Mouse (Mus musculus) myocyte (in vitro differentiated cells): Measurements from ENCODE around the gene Ino80. TPM values are rescaled to one million over a fixed set of nuclear protein-coding genes. Genes with fewer than 3 reads are reported as not detected.

Experiments used
- H3K27me3 ChIP-seq: one replicate; pipeline ENCODE4 v1.6.1; 2011; ENCODE audit not compliant: control insufficient read depth, insufficient read depth, insufficient read length
- H3K36me3 ChIP-seq: one replicate; pipeline ENCODE4 v1.6.1; 2011; ENCODE audit not compliant: control insufficient read depth, insufficient read depth
- H3K4me2 ChIP-seq: one replicate; pipeline ENCODE4 v1.6.1; 2011; ENCODE audit warnings: low read depth, control low read depth
- H3K4me3 ChIP-seq: one replicate; pipeline ENCODE4 v1.5.1; 2011; ENCODE audit warnings: mild to moderate bottlenecking, control low read depth, moderate library complexity
- H3K79me2 ChIP-seq: one replicate; pipeline ENCODE4 v1.6.1; 2011; ENCODE audit not compliant: control insufficient read depth, insufficient read depth
- H3ac ChIP-seq: one replicate; pipeline ENCODE4 v1.6.1; 2011; ENCODE audit not compliant: control insufficient read depth, insufficient read length
- CEBPB ChIP-seq: IDR thresholded peaks from 2 replicates; pipeline ENCODE4 v1.6.1; 2011; ENCODE audit warnings: mild to moderate bottlenecking, moderate library complexity; ENCODE audit not compliant: poor library complexity, insufficient read depth, severe bottlenecking
- E2F4 ChIP-seq: IDR thresholded peaks from one replicate; pipeline ENCODE4 v1.6.1; 2011; ENCODE audit warnings: mild to moderate bottlenecking, control low read depth, moderate library complexity; ENCODE audit not compliant: insufficient read depth
- MAX ChIP-seq: IDR thresholded peaks from one replicate; pipeline ENCODE4 v1.6.1; 2011; ENCODE audit warnings: low read depth, mild to moderate bottlenecking, control low read depth
- MYOD1 ChIP-seq, 3 experiments: IDR thresholded peaks; one replicate each; pipeline ENCODE4 v1.6.1; 2011; ENCODE audit warnings: control low read depth in 2 of 3, low read depth in 2 of 3, mild to moderate bottlenecking in 2 of 3, moderate library complexity in 1 of 3; ENCODE audit not compliant: insufficient read length in 2 of 3, control insufficient read depth in 1 of 3
- MYOG ChIP-seq, 3 experiments: IDR thresholded peaks; one replicate each; pipeline ENCODE4 v1.6.1; 2011; ENCODE audit warnings: control low read depth in 2 of 3, low read depth in 2 of 3, mild to moderate bottlenecking in 2 of 3; ENCODE audit not compliant: insufficient read length in 2 of 3, control insufficient read depth in 1 of 3, insufficient read depth in 1 of 3
- POLR2A ChIP-seq: IDR thresholded peaks from one replicate; pipeline ENCODE4 v1.6.1; 2011; ENCODE audit warnings: low read depth, mild to moderate bottlenecking, control low read depth, moderate library complexity; ENCODE audit not compliant: insufficient read length
- POLR2AphosphoS2 ChIP-seq: IDR thresholded peaks from one replicate; pipeline ENCODE4 v1.6.1; 2011; ENCODE audit warnings: low read depth, control low read depth; ENCODE audit not compliant: insufficient read length
- SRF ChIP-seq: IDR thresholded peaks from one replicate; pipeline ENCODE4 v1.6.1; 2011; ENCODE audit warnings: low read depth; ENCODE audit not compliant: control insufficient read depth, insufficient read length
- TCF12 ChIP-seq: IDR thresholded peaks from one replicate; pipeline ENCODE4 v1.6.1; 2011; ENCODE audit warnings: mild to moderate bottlenecking, control low read depth; ENCODE audit not compliant: poor library complexity, insufficient read depth, severe bottlenecking
- TCF3 ChIP-seq: IDR thresholded peaks from one replicate; pipeline ENCODE4 v1.6.1; 2011; ENCODE audit warnings: low read depth, control low read depth; ENCODE audit not compliant: insufficient read length
- USF1 ChIP-seq: IDR thresholded peaks from one replicate; pipeline ENCODE4 v1.6.1; 2011; ENCODE audit warnings: low read depth, mild to moderate bottlenecking, control low read depth, moderate library complexity
- polyA plus RNA-seq: library from polyadenylated mRNA; unstranded; fragments of >200 nt; fragmentation: generic; extraction: Trizol; gene quantifications from one replicate; pipeline ENCODE4 v1.2.1, GENCODE M21; 2012; ENCODE audit warnings: missing spikeins

Ino80 gene
- polyA plus RNA-seq, 1 experiment: 7.3 TPM

DNA sequence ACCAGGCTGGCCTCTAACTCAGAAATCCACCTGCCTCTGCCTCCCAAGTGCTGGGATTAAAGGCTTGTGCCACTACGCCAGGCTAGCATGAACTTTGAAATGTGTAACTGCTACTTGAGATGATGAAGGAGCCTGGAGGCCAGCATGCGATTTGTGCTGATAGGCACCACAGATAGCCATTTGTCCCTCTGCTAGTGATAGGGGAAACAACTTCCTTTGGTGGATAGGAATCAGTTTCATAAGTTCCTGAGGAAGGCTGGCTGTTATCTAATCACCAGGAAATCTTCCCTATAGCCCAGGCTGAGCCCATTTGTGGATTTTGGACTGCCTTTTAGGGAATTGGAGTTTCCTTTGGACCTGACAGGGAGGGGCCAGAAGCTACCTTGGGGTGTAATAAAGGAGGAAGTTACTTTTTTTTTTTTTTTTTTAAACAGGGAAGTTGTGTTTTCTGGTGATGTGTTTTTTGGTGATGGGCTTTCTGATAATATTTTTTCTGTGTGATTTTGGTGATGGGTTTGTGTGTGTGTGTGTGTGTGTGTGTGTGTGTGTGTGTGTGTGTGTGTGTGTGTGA is 117.7 kb downstream of the Ino80 start:
- Histone ChIP-seq H3K4me2 (no peak overlapping the region), H3K27me3 (no peaks in the 10 kb centered on the region), H3K36me3 (peaks cover 1% of the 10 kb centered on the region), H3K79me2 (no peaks in the 10 kb centered on the region), H3K4me3 (no peak overlapping the region), H3ac (no peak overlapping the region)
- TF ChIP-seq TCF3: no peak
- TF ChIP-seq SRF: no peak
- no peak for TF ChIP-seq POLR2A

- Histone ChIP-seq H3K4me2 (no peak overlapping the region), H3K36me3 (peaks cover 17% of the 10 kb centered on the region), H3K79me2 (peaks cover 10% of the 10 kb centered on the region), H3K4me3 (no peak overlapping the region), H3K27me3 (no peaks in the 10 kb centered on the region), H3ac (no peak overlapping the region)
- TF ChIP-seq POLR2AphosphoS2 (peak; percentile 92), SRF (no peak), POLR2A (peak; percentile 16)
These were observed 119.2 kb downstream of the Ino80 start for GRCm38 (mm10) chr2:119358249-119358648.

- Histone ChIP-seq H3K36me3 (peaks cover 30% of the 10 kb centered on the region), H3K4me2 (no peak overlapping the region), H3K79me2 (peaks cover 25% of the 10 kb centered on the region), H3ac (no peak overlapping the region), H3K27me3 (no peaks in the 10 kb centered on the region), H3K4me3 (no peak overlapping the region)
- TF ChIP-seq POLR2A (peak; percentile 51), TCF12 (no peak), POLR2AphosphoS2 (peak; percentile 39)
These were observed 120.7 kb downstream of the Ino80 start for GRCm38 (mm10) chr2:119356805-119357204.

DNA sequence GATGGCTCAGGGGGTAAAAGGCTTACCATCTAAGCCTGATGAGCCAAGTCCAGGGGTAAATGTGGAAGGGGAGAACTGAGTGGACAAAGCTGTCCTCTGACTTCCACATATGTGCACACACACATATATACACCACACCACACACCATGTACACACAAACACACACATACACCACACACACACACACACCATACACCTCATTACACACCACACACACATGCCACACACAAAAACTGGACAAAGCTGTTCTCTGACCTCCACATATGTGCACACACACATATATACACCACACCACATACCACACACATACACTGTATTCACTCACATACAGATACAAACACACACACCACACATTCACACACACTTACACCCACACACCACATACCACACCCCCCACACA is 121.2 kb downstream of the Ino80 start:
- TF ChIP-seq POLR2AphosphoS2 (peak; percentile 96), CEBPB (no peak), POLR2A (peak; percentile 54)
- Histone ChIP-seq H3K79me2 (peaks cover 30% of the 10 kb centered on the region), H3K36me3 (peaks cover 30% of the 10 kb centered on the region), H3K27me3 (no peaks in the 10 kb centered on the region), H3K4me3 (no peak overlapping the region), H3K4me2 (no peak overlapping the region), H3ac (no peak overlapping the region)

- Histone ChIP-seq H3ac (no peak overlapping the region), H3K4me2 (no peak overlapping the region), H3K79me2 (peaks cover 32% of the 10 kb centered on the region), H3K27me3 (no peaks in the 10 kb centered on the region), H3K36me3 (peaks cover 30% of the 10 kb centered on the region), H3K4me3 (peak overlapping the region; percentile 99)
- TF ChIP-seq CEBPB (no peak), MYOG (IDR thresholded peaks at IDR 0.05; ENCODE audit: control insufficient read depth in 1 of 3, insufficient read depth in 1 of 3, insufficient read length in 2 of 3, low read depth in 2 of 3) (peak in 1 of 3 experiments; percentile 68), POLR2A (peak; percentile 82), MYOD1 (IDR thresholded peaks at IDR 0.05; ENCODE audit: control insufficient read depth in 1 of 3, insufficient read length in 2 of 3, low read depth in 2 of 3) (peak in 2 of 3 experiments; percentile 22 to 64), POLR2AphosphoS2 (peak; percentile 99)
These were observed 121.8 kb downstream of the Ino80 start for GRCm38 (mm10) chr2:119355651-119356050.

DNA sequence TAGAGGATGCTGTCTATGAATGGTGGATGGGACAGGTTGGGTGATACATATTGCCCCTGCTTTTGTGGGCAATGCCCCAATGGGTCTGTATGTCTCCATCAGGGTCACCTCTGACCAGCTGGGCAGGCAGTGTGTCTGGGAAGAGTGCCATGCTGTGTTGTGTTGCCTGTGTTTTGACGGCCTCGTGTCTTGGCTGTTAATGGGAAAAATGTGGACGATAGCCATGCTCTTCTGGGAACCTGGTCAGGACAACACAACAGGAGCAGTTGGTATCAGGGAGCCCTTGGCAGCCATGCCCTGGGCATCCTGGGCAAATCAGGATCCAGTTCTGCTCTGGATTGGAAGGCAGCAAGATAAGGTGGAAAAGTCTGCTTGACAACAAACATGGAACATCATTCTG is 122.4 kb downstream of the Ino80 start:
- TF ChIP-seq MYOG (IDR thresholded peaks at IDR 0.05; ENCODE audit: control insufficient read depth in 1 of 3, insufficient read depth in 1 of 3, insufficient read length in 2 of 3, low read depth in 2 of 3) (no peak), E2F4 (no peak), POLR2AphosphoS2 (peak; percentile 98), USF1 (no peak), CEBPB (no peak), MAX (no peak), POLR2A (peak; percentile 87), SRF (no peak)
- Histone ChIP-seq H3K27me3 (no peaks in the 10 kb centered on the region), H3K36me3 (peaks cover 30% of the 10 kb centered on the region), H3K79me2 (peaks cover 32% of the 10 kb centered on the region), H3ac (no peak overlapping the region), H3K4me2 (peak overlapping the region; percentile 94), H3K4me3 (peak overlapping the region; percentile 99)
